Comparison of ENCODE assay signal across 11 mouse cellular contexts in genomic region chr3:101577361-101577760, GRCm38 (mm10). TPM values are rescaled to one million over a fixed set of nuclear protein-coding genes. Genes with fewer than 3 reads are reported as not detected.
A peak's percentile ranks its signal among the peaks of the same experiment; 100 is the strongest.
DNase-seq lines count a peak whose midpoint lies in the region; ATAC-seq lines count a peak whose summit lies in the region.
"Had no signal": no experiment of that assay in that cellular context is flagged by ENCODE, and none has a peak within 500 bp of the region (broad histone marks: within the 10 kb centered on the region; RNA-seq: fewer than 3 reads in every experiment).

No protein-coding gene starts in this region.

- 45% methylated on average over 5 of the region's 5 CpGs for WGBS in hindbrain, embryonic 10.5 days
- 39% methylated on average over 5 of the region's 5 CpGs for WGBS in midbrain, embryonic 13.5 days
- 78% methylated on average over 5 of the region's 5 CpGs for WGBS in liver, embryonic 11.5 days

- peak; percentile 62 for DNase-seq in kidney, adult 18-20 months
- DNase-seq in kidney, postnatal 10 days, result no peak
- peak; percentile 82 for DNase-seq in cerebellum, adult 8-10 months
- DNase-seq in hindbrain, embryonic 10.5 days (ENCODE audit: low spot score), result peak; percentile 34
- DNase-seq in urinary bladder, adult 18-20 months (ENCODE audit: low spot score in 2 of 2), result no peak
- DNase-seq in gastrocnemius, adult 8-10 months (ENCODE audit: low spot score in 2 of 2), result no peak
- DNase-seq in liver, embryonic 11.5 days (ENCODE audit: low spot score), result no peak

- no peaks in the 10 kb centered on the region for H3K9me3 ChIP-seq in hindbrain, embryonic 10.5 days
- no peaks in the 10 kb centered on the region for H3K9me3 ChIP-seq in midbrain, embryonic 13.5 days
- H3K9me3 ChIP-seq in liver, embryonic 11.5 days (ENCODE audit: control insufficient read depth, low read length), result no peaks in the 10 kb centered on the region
- H3K9me3 ChIP-seq: embryonic facial prominence, embryonic 13.5 days; G1E; limb, embryonic 15.5 days had no signal

- peaks cover 21% of the 10 kb centered on the region for H3K4me1 ChIP-seq in hindbrain, embryonic 10.5 days (replicated peaks)
- peaks cover 20% of the 10 kb centered on the region for H3K4me1 ChIP-seq in midbrain, embryonic 13.5 days (replicated peaks)
- H3K4me1 ChIP-seq in liver, embryonic 11.5 days (replicated peaks; ENCODE audit: control insufficient read depth, insufficient read depth, low read length), result no peaks in the 10 kb centered on the region

- no peak overlapping the region for H3K9ac ChIP-seq in midbrain, embryonic 13.5 days (replicated peaks)
- no peak overlapping the region for H3K9ac ChIP-seq in liver, embryonic 11.5 days (ENCODE audit: low read depth, low read length)
- H3K9ac ChIP-seq: embryonic facial prominence, embryonic 13.5 days; limb, embryonic 15.5 days had no signal

- H3K36me3 ChIP-seq in hindbrain, embryonic 10.5 days, result peaks cover 81% of the 10 kb centered on the region
- H3K36me3 ChIP-seq in midbrain, embryonic 13.5 days, result peaks cover 81% of the 10 kb centered on the region
- H3K36me3 ChIP-seq in liver, embryonic 11.5 days (ENCODE audit: control insufficient read depth, insufficient read depth, low read length), result peaks cover 54% of the 10 kb centered on the region

- no peaks in the 10 kb centered on the region for H3K27me3 ChIP-seq in hindbrain, embryonic 10.5 days (ENCODE audit: insufficient read depth, poor library complexity, severe bottlenecking)
- peaks cover 8% of the 10 kb centered on the region; the same call in 1 of the 2 replicates for H3K27me3 ChIP-seq in midbrain, embryonic 13.5 days
- no peaks in the 10 kb centered on the region for H3K27me3 ChIP-seq in liver, embryonic 11.5 days (replicated peaks; ENCODE audit: control insufficient read depth, insufficient read depth, low read length)
- H3K27me3 ChIP-seq: embryonic facial prominence, embryonic 13.5 days; limb, embryonic 15.5 days had no signal

- H3K4me3 ChIP-seq in hindbrain, embryonic 10.5 days, result no peak overlapping the region
- H3K4me3 ChIP-seq in midbrain, embryonic 13.5 days (replicated peaks), result no peak overlapping the region
- H3K4me3 ChIP-seq in liver, embryonic 11.5 days (ENCODE audit: low read depth, low read length), result no peak overlapping the region
- H3K4me3 ChIP-seq: embryonic facial prominence, embryonic 13.5 days; limb, embryonic 15.5 days had no signal

- ATAC-seq in midbrain, embryonic 13.5 days, result peak; percentile 72
- no peak for ATAC-seq in liver, embryonic 11.5 days (replicated peaks; ENCODE audit: low FRiP score)

- peak overlapping the region; percentile 30 for H3K27ac ChIP-seq in hindbrain, embryonic 10.5 days
- H3K27ac ChIP-seq in midbrain, embryonic 13.5 days, result peak overlapping the region; percentile 41
- H3K27ac ChIP-seq in liver, embryonic 11.5 days (ENCODE audit: low read depth, low read length), result no peak overlapping the region
- H3K27ac ChIP-seq: embryonic facial prominence, embryonic 13.5 days; limb, embryonic 15.5 days had no signal

- no peak overlapping the region for H3K4me2 ChIP-seq in midbrain, embryonic 13.5 days (replicated peaks)
- no peak overlapping the region for H3K4me2 ChIP-seq in liver, embryonic 11.5 days
- H3K4me2 ChIP-seq: embryonic facial prominence, embryonic 13.5 days; limb, embryonic 15.5 days had no signal

RNA-seq across cellular contexts. Expression of gene Atp1a1, which starts 27.1 kb away (rescaled TPM):
- 50.2 and 63.3 TPM in 2 replicates for polyA plus RNA-seq in hindbrain, embryonic 10.5 days (2016; fragmentation: Nextera tagmentation; extraction: Ambion mirVana)
- polyA plus RNA-seq in midbrain, embryonic 13.5 days (2015; fragmentation: Nextera tagmentation; extraction: Ambion mirVana), result 37.8 and 40.6 TPM in 2 replicates
- 10 to 100 TPM; 75.7 to 99.5 (median 84.9) TPM for total RNA-seq in gastrocnemius, adult 8-10 months (2022)
- polyA plus RNA-seq in liver, embryonic 11.5 days (2014; fragmentation: Nextera tagmentation; extraction: Ambion mirVana), result 127 and 136 TPM in 2 replicates

Comparison
In these comparisons a context has a peak if more than half of its experiments do, and no peak if none do; other contexts are left out.
1. DNase-seq: peak in kidney, adult 18-20 months (single experiment), cerebellum, adult 8-10 months (single experiment) and hindbrain, embryonic 10.5 days (single experiment); none in kidney, postnatal 10 days (single experiment), urinary bladder, adult 18-20 months (0 of 2), gastrocnemius, adult 8-10 months (0 of 2) and liver, embryonic 11.5 days (single experiment).